Comparison of ENCODE assay signal across 7 mouse cellular contexts in genomic region chr2:151542323-151543062, GRCm38 (mm10). TPM values are rescaled to one million over a fixed set of nuclear protein-coding genes. Genes with fewer than 3 reads are reported as not detected.
DNase-seq lines count a peak whose midpoint lies in the region; ATAC-seq and TF ChIP-seq lines count a peak whose summit lies in the region.

Gene Fkbp1a (plus strand): TSS chr2:151542483.

- peak; percentile 98 for DNase-seq in adrenal gland, postnatal 10 days
- peak; percentile 94 for DNase-seq in embryo, embryonic 9.5 days (ENCODE audit: extremely low spot score)
- DNase-seq in heart, adult 18-20 months: peak; percentile 98
- DNase-seq in kidney, adult 2 months: peak; percentile 98
- peak; percentile 72 to 95 for DNase-seq in spleen, adult 2 months (ENCODE audit: low read depth in 1 of 2, low spot score in 2 of 2)

- H3K4me1 ChIP-seq in kidney, adult 2 months (ENCODE audit: control insufficient read depth, insufficient read depth, low read length): peaks cover 17% of the 10 kb centered on the region
- peaks cover 23% of the 10 kb centered on the region for H3K4me1 ChIP-seq in limb, embryonic 12.5 days (replicated peaks)
- peaks cover 38% of the 10 kb centered on the region for H3K4me1 ChIP-seq in midbrain, embryonic 15.5 days
- H3K4me1 ChIP-seq in spleen, adult 2 months (ENCODE audit: control insufficient read depth, insufficient read depth, insufficient read length): peaks cover 10% of the 10 kb centered on the region; the same call in 1 of the 2 replicates

- under 1% methylated on average over 86 of the region's 93 CpGs for WGBS in kidney, adult 2 months
- under 1% methylated on average over 84 of the region's 93 CpGs for WGBS in limb, embryonic 12.5 days
- WGBS in midbrain, embryonic 15.5 days: under 1% methylated on average over 77 of the region's 93 CpGs
- under 1% methylated on average over 85 of the region's 93 CpGs for WGBS in spleen, adult 2 months

- peak within 1 kb of the TSS; percentile 81 for H3K4me3 ChIP-seq in kidney, adult 2 months (ENCODE audit: insufficient read depth, low read depth, low read length)
- H3K4me3 ChIP-seq in limb, embryonic 12.5 days (replicated peaks): peak within 1 kb of the TSS; percentile 96
- H3K4me3 ChIP-seq in midbrain, embryonic 15.5 days: peak within 1 kb of the TSS; percentile 70
- peak within 1 kb of the TSS; percentile 97 for H3K4me3 ChIP-seq in spleen, adult 2 months (ENCODE audit: extremely low read depth, insufficient read depth, insufficient read length)

- peak within 1 kb of the TSS; percentile 90 for H3K9ac ChIP-seq in limb, embryonic 12.5 days (replicated peaks)
- peak within 1 kb of the TSS; percentile 70 for H3K9ac ChIP-seq in midbrain, embryonic 15.5 days

- peak within 1 kb of the TSS; percentile 79 for H3K4me2 ChIP-seq in limb, embryonic 12.5 days
- peak within 1 kb of the TSS; percentile 62 for H3K4me2 ChIP-seq in midbrain, embryonic 15.5 days

- peak within 1 kb of the TSS; percentile 96 for H3K27ac ChIP-seq in kidney, adult 2 months (ENCODE audit: insufficient read depth, low read depth, low read length)
- peak within 1 kb of the TSS; percentile 96 for H3K27ac ChIP-seq in limb, embryonic 12.5 days
- H3K27ac ChIP-seq in midbrain, embryonic 15.5 days: peak within 1 kb of the TSS; percentile 87
- H3K27ac ChIP-seq in spleen, adult 2 months (ENCODE audit: insufficient read depth, low read length): peak within 1 kb of the TSS; percentile 88

- no peaks in the 10 kb centered on the region for H3K36me3 ChIP-seq in kidney, adult 2 months (ENCODE audit: control insufficient read depth, insufficient read depth, low read length)
- peaks cover 33% of the 10 kb centered on the region for H3K36me3 ChIP-seq in limb, embryonic 12.5 days
- peaks cover 12% of the 10 kb centered on the region; the same call in 1 of the 2 replicates for H3K36me3 ChIP-seq in midbrain, embryonic 15.5 days (replicated peaks)
- peaks cover 3% of the 10 kb centered on the region for H3K36me3 ChIP-seq in spleen, adult 2 months (ENCODE audit: control insufficient read depth, insufficient read depth, low read length)

- TF ChIP-seq POLR2A in kidney, adult 2 months (IDR thresholded peaks at IDR 0.05; ENCODE audit: low read depth, low read length): peak; percentile 86
- TF ChIP-seq POLR2A in spleen, adult 2 months (IDR thresholded peaks at IDR 0.05; ENCODE audit: low read depth, low read length): peak; percentile 70; the same call in 1 of the 2 replicates

- peak; percentile 95 for ATAC-seq in limb, embryonic 12.5 days (ENCODE audit: insufficient number of reproducible peaks, insufficient read depth, low FRiP score, low TSS enrichment, low read depth)
- peak; percentile 97 for ATAC-seq in midbrain, embryonic 15.5 days (replicated peaks)

- H3K27me3 ChIP-seq in kidney, adult 2 months (replicated peaks; ENCODE audit: control insufficient read depth, insufficient read depth, low read length): no peaks in the 10 kb centered on the region
- no peaks in the 10 kb centered on the region for H3K27me3 ChIP-seq in limb, embryonic 12.5 days
- no peaks in the 10 kb centered on the region for H3K27me3 ChIP-seq in midbrain, embryonic 15.5 days (replicated peaks)
- no peaks in the 10 kb centered on the region for H3K27me3 ChIP-seq in spleen, adult 2 months (ENCODE audit: control insufficient read depth, insufficient read depth, low read length)

- H3K9me3 ChIP-seq in limb, embryonic 12.5 days: no peaks in the 10 kb centered on the region
- H3K9me3 ChIP-seq in midbrain, embryonic 15.5 days: no peaks in the 10 kb centered on the region

- no peak for TF ChIP-seq CTCF in kidney, adult 2 months (conservative IDR thresholded peaks at IDR 0.05; ENCODE audit: insufficient read depth, insufficient read length, low read depth, low read length)
- no peak for TF ChIP-seq CTCF in spleen, adult 2 months (IDR thresholded peaks at IDR 0.05; ENCODE audit: extremely low read depth, insufficient read depth, insufficient read length, insufficient replicate concordance)

RNA-seq across cellular contexts. Expression of gene Fkbp1a, which starts in this region (rescaled TPM):
- 100 to 1,000 TPM; 265 to 283 TPM for total RNA-seq in adrenal gland, postnatal 10 days (2021)
- total RNA-seq in heart, adult 18-20 months (2021): 100 to 1,000 TPM; 200 to 226 TPM
- 76.7 and 97.9 TPM in 2 replicates for polyA plus RNA-seq in kidney, adult 2 months (2012; rRNA removed)
- 420 and 428 TPM in 2 replicates for polyA plus RNA-seq in limb, embryonic 12.5 days (2016; fragmentation: Nextera tagmentation; extraction: Ambion mirVana)
- 586 and 594 TPM in 2 replicates for polyA plus RNA-seq in midbrain, embryonic 15.5 days (2015; fragmentation: Nextera tagmentation; extraction: Ambion mirVana)
- polyA plus RNA-seq in spleen, adult 2 months (2012; rRNA removed): 33.4 and 37.1 TPM in 2 replicates

Comparison
In these comparisons a context has a peak if more than half of its experiments do, and no peak if none do; other contexts are left out.
1. Peak in every context shown above with its lines: DNase-seq, ATAC-seq, H3K4me3 ChIP-seq and H3K27ac ChIP-seq.